Mouse (Mus musculus): ENCODE measurements around the gene Lrrc27. TPM values are rescaled to one million over a fixed set of nuclear protein-coding genes. Genes with fewer than 3 reads are reported as not detected.
A peak's percentile ranks its signal among the peaks of the same experiment; 100 is the strongest.

Lrrc27 gene
- polyA plus RNA-seq (2015; fragmentation: Nextera tagmentation; extraction: Ambion mirVana): 1.3 and 2.7 TPM in 2 replicates

GRCm38 (mm10) chr7:139212754-139213745 is at the start of gene Lrrc27, which contains the start of gene Stk32c:
TSS of gene Lrrc27 (plus strand) at chr7:139212988.
TSS of gene Stk32c (minus strand) at chr7:139213307.
- ATAC-seq (ENCODE audit: insufficient number of reproducible peaks, low FRiP score, low TSS enrichment, low read depth): peak; percentile 97
- H3K4me1 ChIP-seq: peaks cover 10% of the 10 kb centered on the region
- H3K9ac ChIP-seq: peak within 1 kb of the TSS; percentile 59
- no peaks in the 10 kb centered on the region for H3K9me3 ChIP-seq
- 1% methylated on average over 53 of the region's 53 CpGs for WGBS
- H3K4me2 ChIP-seq: peak within 1 kb of the TSS; percentile 66
- peak within 1 kb of the TSS; percentile 62 for H3K4me3 ChIP-seq
- no peaks in the 10 kb centered on the region for H3K36me3 ChIP-seq
- H3K27ac ChIP-seq: peak within 1 kb of the TSS; percentile 88
- H3K27me3 ChIP-seq: no peaks in the 10 kb centered on the region

- Histone ChIP-seq H3K9me3 (no peaks in the 10 kb centered on the region), H3K27me3 (no peaks in the 10 kb centered on the region)
Observed at GRCm38 (mm10) chr7:139164410-139164809, 48.4 kb upstream of the Lrrc27 start.

GRCm38 (mm10) chr7:139169143-139169542 is 43.6 kb upstream of the Lrrc27 start:
- ATAC-seq (ENCODE audit: insufficient number of reproducible peaks, low FRiP score, low TSS enrichment, low read depth): no peak
- H3K4me1 ChIP-seq: no peaks in the 10 kb centered on the region
- H3K36me3 ChIP-seq: no peaks in the 10 kb centered on the region
- 32% methylated on average over 4 of the region's 4 CpGs for WGBS
- H3K9me3 ChIP-seq: no peaks in the 10 kb centered on the region
- no peak overlapping the region for H3K27ac ChIP-seq
- no peak overlapping the region for H3K9ac ChIP-seq
- no peak overlapping the region for H3K4me2 ChIP-seq
- H3K27me3 ChIP-seq: no peaks in the 10 kb centered on the region
- H3K4me3 ChIP-seq: no peak overlapping the region

More at GRCm38 (mm10) chr7:139164410-139164809, 48.4 kb upstream of the Lrrc27 start:
- Histone ChIP-seq H3K4me3 (no peak overlapping the region), H3K36me3 (no peaks in the 10 kb centered on the region), H3K4me2 (no peak overlapping the region), H3K27ac (no peak overlapping the region), H3K4me1 (no peaks in the 10 kb centered on the region), H3K9ac (no peak overlapping the region)
- ATAC-seq (ENCODE audit: insufficient number of reproducible peaks, low FRiP score, low TSS enrichment, low read depth): no peak; the same call in 1 of the 2 replicates
- 52% methylated on average over 5 of the region's 5 CpGs for WGBS

- Histone ChIP-seq H3K4me2 (no peak overlapping the region), H3K4me1 (no peaks in the 10 kb centered on the region), H3K9me3 (no peaks in the 10 kb centered on the region), H3K4me3 (no peak overlapping the region), H3K27me3 (no peaks in the 10 kb centered on the region), H3K27ac (no peak overlapping the region), H3K36me3 (no peaks in the 10 kb centered on the region), H3K9ac (no peak overlapping the region)
- 74% methylated on average over 5 of the region's 5 CpGs for WGBS
- ATAC-seq (ENCODE audit: insufficient number of reproducible peaks, low FRiP score, low TSS enrichment, low read depth): no peak
Observed at GRCm38 (mm10) chr7:139179299-139179698, 33.5 kb upstream of the Lrrc27 start.

GRCm38 (mm10) chr7:139180058-139180457 is 32.7 kb upstream of the Lrrc27 start:
- ATAC-seq (ENCODE audit: insufficient number of reproducible peaks, low FRiP score, low TSS enrichment, low read depth): no peak

GRCm38 (mm10) chr7:139184396-139184795 is 28.4 kb upstream of the Lrrc27 start:
- H3K9me3 ChIP-seq: no peaks in the 10 kb centered on the region
- no peaks in the 10 kb centered on the region for H3K36me3 ChIP-seq
- peaks cover 14% of the 10 kb centered on the region for H3K4me1 ChIP-seq
- H3K9ac ChIP-seq: no peak overlapping the region
- 74% methylated on average over 4 of the region's 4 CpGs for WGBS
- H3K27ac ChIP-seq: no peak overlapping the region
- H3K4me3 ChIP-seq: no peak overlapping the region
- no peak for ATAC-seq (ENCODE audit: insufficient number of reproducible peaks, low FRiP score, low TSS enrichment, low read depth)
- H3K27me3 ChIP-seq: peaks cover 42% of the 10 kb centered on the region
- H3K4me2 ChIP-seq: no peak overlapping the region

More at GRCm38 (mm10) chr7:139180058-139180457, 32.7 kb upstream of the Lrrc27 start:
- no peaks in the 10 kb centered on the region for H3K9me3 ChIP-seq
- no peak overlapping the region for H3K9ac ChIP-seq
- H3K36me3 ChIP-seq: no peaks in the 10 kb centered on the region
- no peak overlapping the region for H3K4me3 ChIP-seq
- H3K4me1 ChIP-seq: no peaks in the 10 kb centered on the region
- no peak overlapping the region for H3K4me2 ChIP-seq
- WGBS: 90% methylated on average over 3 of the region's 3 CpGs
- 0 out of 2 replicates have a peak, but pooled peaks cover 6% of the 10 kb centered on the region for H3K27me3 ChIP-seq
- no peak overlapping the region for H3K27ac ChIP-seq

GRCm38 (mm10) chr7:139184846-139185245 is 27.9 kb upstream of the Lrrc27 start:
- no peaks in the 10 kb centered on the region for H3K36me3 ChIP-seq
- H3K4me3 ChIP-seq: no peak overlapping the region
- H3K27me3 ChIP-seq: peaks cover 42% of the 10 kb centered on the region
- 81% methylated on average over 7 of the region's 7 CpGs for WGBS
- H3K9me3 ChIP-seq: no peaks in the 10 kb centered on the region
- no peak overlapping the region for H3K27ac ChIP-seq
- H3K4me1 ChIP-seq: peaks cover 14% of the 10 kb centered on the region
- no peak overlapping the region for H3K4me2 ChIP-seq
- ATAC-seq (ENCODE audit: insufficient number of reproducible peaks, low FRiP score, low TSS enrichment, low read depth): no peak
- H3K9ac ChIP-seq: no peak overlapping the region

- Histone ChIP-seq H3K4me2 (no peak overlapping the region), H3K4me1 (peaks cover 14% of the 10 kb centered on the region), H3K4me3 (no peak overlapping the region), H3K9me3 (no peaks in the 10 kb centered on the region), H3K36me3 (no peaks in the 10 kb centered on the region), H3K9ac (no peak overlapping the region), H3K27me3 (peaks cover 48% of the 10 kb centered on the region), H3K27ac (no peak overlapping the region)
- ATAC-seq (ENCODE audit: insufficient number of reproducible peaks, low FRiP score, low TSS enrichment, low read depth): no peak
- 28% methylated on average over 5 of the region's 5 CpGs for WGBS
Observed at GRCm38 (mm10) chr7:139185971-139186370, 26.8 kb upstream of the Lrrc27 start.

- peaks cover 48% of the 10 kb centered on the region for H3K27me3 ChIP-seq
- H3K4me2 ChIP-seq: no peak overlapping the region
- ATAC-seq (ENCODE audit: insufficient number of reproducible peaks, low FRiP score, low TSS enrichment, low read depth): no peak
- H3K9ac ChIP-seq: no peak overlapping the region
- WGBS: 43% methylated on average over 8 of the region's 8 CpGs
- no peaks in the 10 kb centered on the region for H3K36me3 ChIP-seq
- H3K4me1 ChIP-seq: peaks cover 14% of the 10 kb centered on the region
- no peaks in the 10 kb centered on the region for H3K9me3 ChIP-seq
- no peak overlapping the region for H3K4me3 ChIP-seq
- H3K27ac ChIP-seq: no peak overlapping the region
Observed at GRCm38 (mm10) chr7:139186436-139186835, 26.4 kb upstream of the Lrrc27 start.

GRCm38 (mm10) chr7:139187277-139187676 is 25.5 kb upstream of the Lrrc27 start:
- H3K9me3 ChIP-seq: no peaks in the 10 kb centered on the region
- H3K27ac ChIP-seq: no peak overlapping the region
- 40% methylated on average over 7 of the region's 7 CpGs for WGBS
- peaks cover 48% of the 10 kb centered on the region for H3K27me3 ChIP-seq
- H3K9ac ChIP-seq: no peak overlapping the region
- peak overlapping the region; percentile 99 for H3K4me2 ChIP-seq
- H3K4me3 ChIP-seq: peak overlapping the region; percentile 67
- ATAC-seq (ENCODE audit: insufficient number of reproducible peaks, low FRiP score, low TSS enrichment, low read depth): no peak
- H3K36me3 ChIP-seq: no peaks in the 10 kb centered on the region
- H3K4me1 ChIP-seq: peaks cover 14% of the 10 kb centered on the region

GRCm38 (mm10) chr7:139187771-139188633 is 24.8 kb upstream of the Lrrc27 start:
- H3K36me3 ChIP-seq: no peaks in the 10 kb centered on the region
- under 1% methylated on average over 87 of the region's 94 CpGs for WGBS
- H3K27me3 ChIP-seq: peaks cover 48% of the 10 kb centered on the region

More at GRCm38 (mm10) chr7:139187771-139188633, 24.8 kb upstream of the Lrrc27 start:
- Histone ChIP-seq H3K9ac (peak overlapping the region; percentile 45; the same call in 1 of the 2 replicates), H3K4me3 (peak overlapping the region; percentile 67), H3K27ac (0 out of 2 replicates have a peak overlapping the region, but pooled peaks have one; percentile 8), H3K4me2 (peak overlapping the region; percentile 99), H3K4me1 (peaks cover 14% of the 10 kb centered on the region), H3K9me3 (no peaks in the 10 kb centered on the region)
- ATAC-seq (ENCODE audit: insufficient number of reproducible peaks, low FRiP score, low TSS enrichment, low read depth): peak; percentile 90
